Mouse (Mus musculus): ENCODE results near the gene 9530077C05Rik. TPM values are rescaled to one million over a fixed set of nuclear protein-coding genes. Genes with fewer than 3 reads are reported as not detected.
"Not testable (repeated sequence)": the region's sequence is repeated elsewhere in the genome, so short reads cannot be mapped to it uniquely, and the experiment has no call there.

Gene 9530077C05Rik
- polyA plus RNA-seq, 1 experiment, result 0.46 TPM

- Histone ChIP-seq H3K4me2 (ENCODE audit: low read depth) (no peak overlapping the region), H3K4me3 (no peak overlapping the region), H3K27me3 (ENCODE audit: control insufficient read depth, insufficient read depth, insufficient read length) (no peaks in the 10 kb centered on the region), H3K79me2 (ENCODE audit: control insufficient read depth, insufficient read depth) (no peaks in the 10 kb centered on the region), H3K36me3 (ENCODE audit: control insufficient read depth, insufficient read depth) (no peaks in the 10 kb centered on the region), H3ac (ENCODE audit: control insufficient read depth, insufficient read length) (no peak overlapping the region)
- TF ChIP-seq CEBPB (IDR thresholded peaks at IDR 0.05; ENCODE audit: insufficient read depth, poor library complexity, severe bottlenecking) (no peak), TCF12 (IDR thresholded peaks at IDR 0.05; ENCODE audit: insufficient read depth, poor library complexity, severe bottlenecking) (no peak), TCF3 (IDR thresholded peaks at IDR 0.05; ENCODE audit: insufficient read length, low read depth) (no peak), USF1 (IDR thresholded peaks at IDR 0.05; ENCODE audit: low read depth) (no peak), MAX (IDR thresholded peaks at IDR 0.05; ENCODE audit: low read depth) (no peak), POLR2A (IDR thresholded peaks at IDR 0.05; ENCODE audit: insufficient read length, low read depth) (no peak), MYOG (IDR thresholded peaks at IDR 0.05; ENCODE audit: control insufficient read depth in 1 of 3, insufficient read depth in 1 of 3, insufficient read length in 2 of 3, low read depth in 2 of 3) (no peak), SRF (IDR thresholded peaks at IDR 0.05; ENCODE audit: control insufficient read depth, insufficient read length, low read depth) (no peak), E2F4 (IDR thresholded peaks at IDR 0.05; ENCODE audit: insufficient read depth) (no peak), MYOD1 (IDR thresholded peaks at IDR 0.05; ENCODE audit: control insufficient read depth in 1 of 3, insufficient read length in 2 of 3, low read depth in 2 of 3) (no peak), POLR2AphosphoS2 (IDR thresholded peaks at IDR 0.05; ENCODE audit: insufficient read length, low read depth) (no peak), REST (IDR thresholded peaks at IDR 0.05; ENCODE audit: insufficient read depth, insufficient read length) (no peak)
Observed at GRCm38 (mm10) chr9:22402001-22402400, 9.3 kb upstream of the 9530077C05Rik start.

DNA sequence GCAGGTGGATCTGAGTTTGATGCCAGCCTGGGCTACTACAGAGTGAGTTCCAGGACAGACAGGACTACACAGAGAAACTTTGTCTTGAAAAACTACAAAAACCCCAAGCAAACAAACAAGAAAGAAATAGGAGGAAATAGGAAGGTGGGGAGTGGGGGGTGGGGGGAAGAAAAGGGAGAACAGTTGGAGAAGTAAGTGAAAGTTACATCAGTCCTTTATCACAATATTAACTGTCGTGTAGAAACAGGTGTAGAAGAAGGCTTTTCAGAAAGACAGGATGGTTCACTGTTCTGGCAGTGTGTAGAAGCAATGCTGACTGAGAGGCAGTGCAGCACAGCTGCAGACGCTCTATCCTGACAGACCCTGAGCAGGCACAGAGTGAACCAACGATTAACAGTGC, 8.3 kb upstream of the 9530077C05Rik start:
- Histone ChIP-seq H3K4me3 (no peak overlapping the region), H3K4me2 (ENCODE audit: low read depth) (no peak overlapping the region), H3ac (ENCODE audit: control insufficient read depth, insufficient read length) (no peak overlapping the region), H3K27me3 (ENCODE audit: control insufficient read depth, insufficient read depth, insufficient read length) (no peaks in the 10 kb centered on the region), H3K79me2 (ENCODE audit: control insufficient read depth, insufficient read depth) (no peaks in the 10 kb centered on the region), H3K36me3 (ENCODE audit: control insufficient read depth, insufficient read depth) (no peaks in the 10 kb centered on the region)
- TF ChIP-seq REST (IDR thresholded peaks at IDR 0.05; ENCODE audit: insufficient read depth, insufficient read length) (no peak), MYOG (IDR thresholded peaks at IDR 0.05; ENCODE audit: control insufficient read depth in 1 of 3, insufficient read depth in 1 of 3, insufficient read length in 2 of 3, low read depth in 2 of 3) (peak in 1 of 3 experiments; percentile 13)

GRCm38 (mm10) chr9:22403501-22403900, 7.8 kb upstream of the 9530077C05Rik start:
- not testable (repeated sequence) for H3ac ChIP-seq (ENCODE audit: control insufficient read depth, insufficient read length); H3K27me3 ChIP-seq (ENCODE audit: control insufficient read depth, insufficient read depth, insufficient read length); H3K4me2 ChIP-seq (ENCODE audit: low read depth); H3K4me3 ChIP-seq; H3K79me2 ChIP-seq (ENCODE audit: control insufficient read depth, insufficient read depth); H3K36me3 ChIP-seq (ENCODE audit: control insufficient read depth, insufficient read depth)

GRCm38 (mm10) chr9:22405414-22405813, 5.9 kb upstream of the 9530077C05Rik start:
- no peak overlapping the region for H3ac ChIP-seq (ENCODE audit: control insufficient read depth, insufficient read length)
- TF ChIP-seq POLR2A (IDR thresholded peaks at IDR 0.05; ENCODE audit: insufficient read length, low read depth) (no peak), TCF12 (IDR thresholded peaks at IDR 0.05; ENCODE audit: insufficient read depth, poor library complexity, severe bottlenecking) (no peak), MAX (IDR thresholded peaks at IDR 0.05; ENCODE audit: low read depth) (no peak), USF1 (IDR thresholded peaks at IDR 0.05; ENCODE audit: low read depth) (no peak), E2F4 (IDR thresholded peaks at IDR 0.05; ENCODE audit: insufficient read depth) (no peak), MYOD1 (IDR thresholded peaks at IDR 0.05; ENCODE audit: control insufficient read depth in 1 of 3, insufficient read length in 2 of 3, low read depth in 2 of 3) (no peak), TCF3 (IDR thresholded peaks at IDR 0.05; ENCODE audit: insufficient read length, low read depth) (no peak), CEBPB (IDR thresholded peaks at IDR 0.05; ENCODE audit: insufficient read depth, poor library complexity, severe bottlenecking) (no peak), REST (IDR thresholded peaks at IDR 0.05; ENCODE audit: insufficient read depth, insufficient read length) (no peak), POLR2AphosphoS2 (IDR thresholded peaks at IDR 0.05; ENCODE audit: insufficient read length, low read depth) (no peak), MYOG (IDR thresholded peaks at IDR 0.05; ENCODE audit: control insufficient read depth in 1 of 3, insufficient read depth in 1 of 3, insufficient read length in 2 of 3, low read depth in 2 of 3) (no peak), SRF (IDR thresholded peaks at IDR 0.05; ENCODE audit: control insufficient read depth, insufficient read length, low read depth) (no peak)

DNA sequence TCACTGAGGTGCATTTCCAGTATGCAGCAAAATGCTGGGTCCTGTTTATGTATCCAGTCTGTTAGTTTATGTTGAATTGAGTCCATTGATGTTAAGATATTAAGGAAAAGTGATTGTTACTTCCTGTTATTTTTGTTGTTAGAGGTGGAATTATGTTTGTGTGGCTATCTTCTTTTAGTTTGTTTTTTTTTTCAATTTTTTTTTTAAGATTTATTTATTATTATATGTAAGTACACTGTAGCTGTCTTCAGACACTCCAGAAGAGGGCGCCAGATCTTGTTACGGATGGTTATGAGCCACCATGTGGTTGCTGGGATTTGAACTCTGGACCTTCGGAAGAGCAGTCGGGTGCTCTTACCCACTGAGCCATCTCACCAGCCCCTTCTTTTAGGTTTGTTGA, 3.7 kb upstream of the 9530077C05Rik start:
- H3K4me2 ChIP-seq (ENCODE audit: low read depth); H3K36me3 ChIP-seq (ENCODE audit: control insufficient read depth, insufficient read depth); H3K4me3 ChIP-seq; H3K27me3 ChIP-seq (ENCODE audit: control insufficient read depth, insufficient read depth, insufficient read length); H3K79me2 ChIP-seq (ENCODE audit: control insufficient read depth, insufficient read depth); H3ac ChIP-seq (ENCODE audit: control insufficient read depth, insufficient read length): not testable (repeated sequence)

More at GRCm38 (mm10) chr9:22405414-22405813, 5.9 kb upstream of the 9530077C05Rik start:
- Histone ChIP-seq H3K36me3 (ENCODE audit: control insufficient read depth, insufficient read depth) (no peaks in the 10 kb centered on the region), H3K27me3 (ENCODE audit: control insufficient read depth, insufficient read depth, insufficient read length) (no peaks in the 10 kb centered on the region), H3K4me3 (no peak overlapping the region), H3K4me2 (ENCODE audit: low read depth) (no peak overlapping the region), H3K79me2 (ENCODE audit: control insufficient read depth, insufficient read depth) (no peaks in the 10 kb centered on the region)

DNA sequence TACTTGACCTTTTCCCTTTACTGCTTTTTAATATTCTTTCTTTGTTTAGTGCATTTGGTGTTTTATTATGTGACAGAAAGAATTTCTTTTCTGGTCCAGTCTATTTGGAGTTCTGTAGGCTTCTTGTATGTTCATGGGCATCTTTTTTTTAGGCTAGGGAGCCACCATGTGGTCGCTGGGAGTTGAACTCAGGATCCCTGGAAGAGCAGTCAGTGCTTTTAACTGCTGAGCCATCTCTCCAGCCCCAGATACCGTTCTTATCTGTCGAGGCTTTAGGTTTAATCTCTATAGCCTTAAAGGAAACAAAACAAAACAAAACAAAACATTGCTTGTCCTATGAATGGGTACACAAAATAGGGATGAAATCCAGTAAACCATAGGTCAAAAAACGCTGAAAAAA, 3.0 kb upstream of the 9530077C05Rik start:
- H3K27me3 ChIP-seq (ENCODE audit: control insufficient read depth, insufficient read depth, insufficient read length); H3K79me2 ChIP-seq (ENCODE audit: control insufficient read depth, insufficient read depth); H3K4me3 ChIP-seq; H3ac ChIP-seq (ENCODE audit: control insufficient read depth, insufficient read length); H3K4me2 ChIP-seq (ENCODE audit: low read depth); H3K36me3 ChIP-seq (ENCODE audit: control insufficient read depth, insufficient read depth): not testable (repeated sequence)

All from myocyte (in vitro differentiated cells).